22 mouse cellular contexts compared by ENCODE assay signal in the genomic region with DNA sequence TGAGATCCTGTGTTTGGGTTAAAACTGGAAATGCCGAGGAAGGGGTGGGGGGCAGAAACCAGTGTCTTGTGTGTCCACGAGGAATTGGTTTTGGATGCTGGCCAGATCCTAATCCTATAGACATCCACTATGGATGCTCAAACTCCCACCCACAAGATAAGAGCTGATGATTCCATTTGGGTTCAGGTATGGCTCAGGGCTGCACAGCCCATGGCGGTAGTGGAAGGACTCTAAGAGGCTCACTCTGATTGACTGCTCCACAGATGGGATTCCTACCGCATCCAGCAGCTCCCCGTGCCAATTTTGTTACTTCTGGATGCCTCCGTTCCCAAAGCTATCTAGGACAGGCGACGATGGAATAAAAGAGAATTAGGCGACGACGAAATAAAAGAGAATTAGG. TPM values are rescaled to one million over a fixed set of nuclear protein-coding genes. Genes with fewer than 3 reads are reported as not detected.
"Had no signal": no experiment of that assay in that cellular context is flagged by ENCODE, and none has a peak within 500 bp of the region (broad histone marks: within the 10 kb centered on the region; RNA-seq: fewer than 3 reads in every experiment).

No protein-coding gene starts in this region.

- ATAC-seq: liver, embryonic 12.5 days had no signal

- H3K4me1 ChIP-seq: liver, embryonic 12.5 days; liver, embryonic 15.5 days; lung, embryonic 15.5 days; megakaryocyte, embryonic 14.5 days had no signal

- H3K4me3 ChIP-seq: kidney, embryonic 15.5 days; limb, embryonic 10.5 days; limb, embryonic 13.5 days; liver, embryonic 12.5 days; liver, embryonic 15.5 days; lung, embryonic 15.5 days; megakaryocyte, embryonic 14.5 days; midbrain, embryonic 10.5 days; neural tube, embryonic 12.5 days had no signal

- H3K4me2 ChIP-seq: kidney, embryonic 15.5 days; limb, embryonic 13.5 days; liver, embryonic 12.5 days; liver, embryonic 15.5 days; lung, embryonic 15.5 days; neural tube, embryonic 12.5 days had no signal

- H3K9ac ChIP-seq: kidney, embryonic 15.5 days; limb, embryonic 13.5 days; liver, embryonic 12.5 days; liver, embryonic 15.5 days; lung, embryonic 15.5 days; neural tube, embryonic 12.5 days had no signal

- DNase-seq: kidney, adult 8-10 months; kidney, postnatal 10 days; kidney, postnatal 4 days; layer of hippocampus, adult 9-11 months; layer of hippocampus, postnatal 36 days; liver; lung, adult 18-20 months; lung, postnatal 10 days; lung, postnatal 36 days; midbrain, embryonic 14.5 days; thymus, adult 18-20 months; thymus, postnatal 36 days had no signal

- H3K27me3 ChIP-seq: liver, embryonic 15.5 days; lung, embryonic 15.5 days; neural tube, embryonic 12.5 days had no signal

- H3K36me3 ChIP-seq: kidney, embryonic 15.5 days; limb, embryonic 10.5 days; limb, embryonic 13.5 days; liver, embryonic 12.5 days; liver, embryonic 15.5 days; lung, embryonic 15.5 days; midbrain, embryonic 10.5 days; neural tube, embryonic 12.5 days had no signal

- H3K9me3 ChIP-seq: kidney, embryonic 15.5 days; limb, embryonic 10.5 days; limb, embryonic 13.5 days; liver, embryonic 12.5 days; liver, embryonic 15.5 days; lung, embryonic 15.5 days; megakaryocyte, embryonic 14.5 days; midbrain, embryonic 10.5 days; neural tube, embryonic 12.5 days had no signal

- H3K27ac ChIP-seq: kidney, embryonic 15.5 days; limb, embryonic 10.5 days; limb, embryonic 13.5 days; liver, embryonic 12.5 days; liver, embryonic 15.5 days; lung, embryonic 15.5 days; midbrain, embryonic 10.5 days; neural tube, embryonic 12.5 days had no signal

RNA-seq across cellular contexts. Expression of a gene that starts 20.6 kb away (rescaled TPM):
- total RNA-seq: neutrophil, adult 5-6 weeks had no signal
- polyA plus RNA-seq: liver, embryonic 15.5 days had no signal
